Mouse (Mus musculus) neural tube, embryonic 14.5 days (tissue): ENCODE measurements around the gene Pycr2. TPM values are rescaled to one million over a fixed set of nuclear protein-coding genes. Genes with fewer than 3 reads are reported as not detected.

ENCODE experiments used
- ATAC-seq: fragments of 200-750 bp; cut with Nextera tagmentation; 2 replicates; pipeline ENCODE4 v1.8.0; 2017; ENCODE audit warnings: low read depth, mild to moderate bottlenecking, moderate TSS enrichment, moderate library complexity
- H3K27ac ChIP-seq: fragments of 300-500 bp; sonication (generic); 2 replicates; pipeline ENCODE4 v1.5.1; 2014; ENCODE audit warnings: low read depth, mild to moderate bottlenecking, control low read depth, low read length, moderate library complexity, mixed read lengths
- H3K27me3 ChIP-seq: fragments of 300-500 bp; sonication (generic); 2 replicates; pipeline ENCODE4 v1.6.1; 2014; ENCODE audit warnings: low read length; ENCODE audit not compliant: control insufficient read depth, insufficient read depth
- H3K36me3 ChIP-seq: fragments of 300-500 bp; sonication (generic); 2 replicates; pipeline ENCODE4 v1.6.1; 2014; ENCODE audit warnings: low read length, mixed read lengths; ENCODE audit not compliant: control insufficient read depth, insufficient read depth
- H3K4me1 ChIP-seq: fragments of 300-500 bp; sonication (generic); 2 replicates; pipeline ENCODE4 v1.6.1; 2014; ENCODE audit warnings: low read length; ENCODE audit not compliant: control insufficient read depth, insufficient read depth
- H3K4me2 ChIP-seq: fragments of 300-500 bp; sonication (generic); 2 replicates; pipeline ENCODE4 v1.6.1; 2014; ENCODE audit warnings: mild to moderate bottlenecking, low read depth, low read length, control low read depth
- H3K4me3 ChIP-seq: fragments of 300-500 bp; sonication (generic); 2 replicates; pipeline ENCODE4 v1.5.1; 2014; ENCODE audit warnings: low read depth, low read length, control low read depth, mixed read lengths
- H3K9ac ChIP-seq: fragments of 300-500 bp; sonication (generic); replicated peaks from 2 replicates; pipeline ENCODE4 v1.6.1; 2014; ENCODE audit warnings: low read depth, mild to moderate bottlenecking, control low read depth, low read length, mixed read lengths
- H3K9me3 ChIP-seq: fragments of 300-500 bp; sonication (generic); 2 replicates; pipeline ENCODE4 v1.6.1; 2016; ENCODE audit warnings: low read length; ENCODE audit not compliant: control insufficient read depth
- WGBS: fragments of 180-500 bp; shearing (Covaris S2); extraction: QIAGEN DNeasy Blood & Tissue Kit; methylation state at CpG from one replicate; pipeline ENCODE4 v1.1.7; 2014; 5-methylcytosine and 5-hydroxymethylcytosine counted together
- polyA plus RNA-seq: library from polyadenylated mRNA; unstranded; fragments of >200 nt; fragmentation: Nextera tagmentation; extraction: Ambion mirVana; gene quantifications from 2 replicates; pipeline ENCODE4 v1.2.1, GENCODE M21; 2014

Gene Pycr2
- polyA plus RNA-seq, 1 experiment from 2014 or later, result 65.9 TPM

- H3K27ac ChIP-seq, result no peak overlapping the region
- ATAC-seq, result no peak
- H3K4me3 ChIP-seq, result no peak overlapping the region
- 94% methylated on average over 8 of the region's 8 CpGs for WGBS
- no peaks in the 10 kb centered on the region for H3K27me3 ChIP-seq
- no peak overlapping the region for H3K9ac ChIP-seq
- no peak overlapping the region for H3K4me2 ChIP-seq
- H3K9me3 ChIP-seq, result no peaks in the 10 kb centered on the region
- H3K36me3 ChIP-seq, result no peaks in the 10 kb centered on the region
- H3K4me1 ChIP-seq, result no peaks in the 10 kb centered on the region
Measured at GRCm38 (mm10) chr1:180956401-180956800, 52.3 kb downstream of the Pycr2 start.

DNA sequence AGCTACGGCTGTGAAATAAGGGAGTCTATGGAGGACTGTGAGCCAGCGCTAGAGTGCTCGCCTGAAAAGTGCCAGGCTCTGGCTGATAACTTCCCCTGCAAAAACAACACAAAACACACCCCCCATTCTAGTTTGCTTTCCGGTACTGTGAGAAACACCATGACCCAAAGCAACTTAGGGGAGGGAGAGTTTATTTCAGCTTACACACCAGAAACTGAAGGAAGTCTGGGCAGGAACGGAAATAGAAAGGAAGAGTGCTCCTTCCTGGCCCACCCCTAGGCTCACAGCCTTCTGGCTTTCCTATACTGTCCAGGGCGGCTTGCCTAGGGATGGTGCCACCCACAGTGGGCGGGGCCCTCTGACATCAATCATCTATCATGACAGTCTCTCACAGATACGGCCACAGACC is 52.9 kb downstream of the Pycr2 start:
- no peak for ATAC-seq
- Histone ChIP-seq H3K9me3 (no peaks in the 10 kb centered on the region), H3K4me2 (no peak overlapping the region), H3K4me1 (no peaks in the 10 kb centered on the region), H3K4me3 (no peak overlapping the region), H3K27me3 (no peaks in the 10 kb centered on the region), H3K36me3 (no peaks in the 10 kb centered on the region), H3K9ac (no peak overlapping the region), H3K27ac (no peak overlapping the region)
- 88% methylated on average over 8 of the region's 8 CpGs for WGBS

Other genes with a start within 250 kb of the Pycr2 start
- not detected in 2 replicates for gene Mixl1, start 207.3 kb upstream of the Pycr2 start, polyA plus RNA-seq
- gene Acbd3, start 178.2 kb upstream of the Pycr2 start, polyA plus RNA-seq, result 31.1 and 33.4 TPM in 2 replicates
- 3,180 and 3,430 TPM in 2 replicates for gene H3f3a, start 90.3 kb upstream of the Pycr2 start, polyA plus RNA-seq
- 29.0 and 32.4 TPM in 2 replicates for gene Sde2, start 53.2 kb upstream of the Pycr2 start, polyA plus RNA-seq
- gene Lefty2, start 11.2 kb upstream of the Pycr2 start, polyA plus RNA-seq, result 0.58 and 1.9 TPM in 2 replicates
- 0.41 TPM in 1 of 2 replicates, not detected in the other for gene Lefty1, start 30.7 kb downstream of the Pycr2 start, polyA plus RNA-seq
- 0.71 and 1.4 TPM in 2 replicates for gene Tmem63a, start 38.1 kb downstream of the Pycr2 start, polyA plus RNA-seq
- 5.3 and 5.4 TPM in 2 replicates for gene Ephx1, start 116.6 kb downstream of the Pycr2 start, polyA plus RNA-seq
- not detected in 2 replicates for gene 9130409I23Rik, start 146.9 kb downstream of the Pycr2 start, polyA plus RNA-seq
- gene Nvl, start 239.9 kb downstream of the Pycr2 start, polyA plus RNA-seq, result 45.0 and 49.6 TPM in 2 replicates
- gene Cnih4, start 240.4 kb downstream of the Pycr2 start, polyA plus RNA-seq, result 46.8 and 51.8 TPM in 2 replicates